Mouse (Mus musculus): Measurements from ENCODE around the gene Hoxd10. TPM values are rescaled to one million over a fixed set of nuclear protein-coding genes. Genes with fewer than 3 reads are reported as not detected.

The Hoxd10 gene
- total RNA-seq, 2 experiments from 2014 or later = 1.5 to 4.5 TPM

- no peak for DNase-seq
Measured at GRCm38 (mm10) chr2:74666411-74666810, 25.3 kb upstream of the Hoxd10 start.

DNA sequence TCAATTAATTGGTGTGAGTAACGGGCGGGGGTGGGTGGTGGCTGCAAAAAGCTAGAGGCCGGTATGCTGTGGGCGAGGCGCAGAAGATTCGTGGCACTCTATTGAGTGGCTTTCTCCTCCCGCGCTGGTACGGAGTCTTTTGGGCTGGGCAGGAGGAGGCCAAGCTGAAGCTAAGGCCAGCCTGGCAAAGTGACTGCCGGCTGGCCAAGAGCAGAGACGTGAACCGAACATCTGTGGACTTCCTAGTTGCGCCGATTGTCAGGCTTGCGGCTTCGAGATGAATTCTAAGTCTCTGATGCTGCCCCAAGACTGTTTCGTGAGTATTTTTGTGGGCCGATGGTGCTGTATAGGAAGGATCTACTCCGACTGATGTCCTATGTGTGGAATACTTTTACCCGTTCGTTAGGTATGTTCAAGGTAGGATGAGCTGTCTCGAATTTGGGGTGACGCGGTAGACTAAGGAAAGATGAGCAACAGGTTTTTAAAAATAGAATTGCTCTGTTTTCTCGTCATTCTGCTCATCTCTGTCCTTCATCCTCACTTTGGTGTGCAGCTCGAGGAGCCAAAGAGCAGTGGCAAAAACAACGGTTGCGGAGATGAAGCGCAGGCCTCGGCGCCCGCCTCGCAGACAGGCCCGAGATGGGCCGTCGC is 24.4 kb upstream of the Hoxd10 start:
- no peak for DNase-seq

DNA sequence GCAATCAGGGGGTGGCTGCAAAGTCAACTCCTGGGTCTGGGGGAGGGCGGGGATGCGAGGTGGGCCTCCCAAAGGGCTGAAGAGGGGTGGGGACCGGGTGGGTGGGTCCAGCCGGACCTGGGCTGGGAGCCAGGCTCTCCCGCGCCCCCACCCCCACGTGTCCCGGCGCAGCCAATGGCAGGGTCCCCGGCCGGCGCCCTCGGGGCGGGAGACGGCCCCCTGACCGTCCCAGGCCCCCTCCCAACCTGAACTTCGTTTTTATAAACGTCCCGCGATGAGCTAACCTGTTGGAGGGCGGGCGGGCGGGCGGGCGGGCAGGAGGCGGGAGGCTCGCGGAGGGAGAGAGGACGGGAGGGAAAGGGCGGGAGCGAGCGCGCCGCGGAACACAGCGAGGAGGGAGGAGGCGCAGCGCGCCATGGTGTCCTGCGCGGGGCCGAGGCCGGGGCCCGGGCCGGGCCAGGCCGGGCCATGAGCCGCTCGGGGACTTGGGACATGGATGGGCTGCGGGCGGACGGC is 23.8 kb upstream of the Hoxd10 start, which contains the start of gene Hoxd13:
TSS of gene Hoxd13 (plus strand) at position 469 of the 516 bp plus-strand sequence.
- no peak for DNase-seq

GRCm38 (mm10) chr2:74668370-74669229 is 23.1 kb upstream of the Hoxd10 start:
- no peak for DNase-seq

- no peak for DNase-seq
Measured at GRCm38 (mm10) chr2:74669230-74669578, 22.5 kb upstream of the Hoxd10 start.

DNA sequence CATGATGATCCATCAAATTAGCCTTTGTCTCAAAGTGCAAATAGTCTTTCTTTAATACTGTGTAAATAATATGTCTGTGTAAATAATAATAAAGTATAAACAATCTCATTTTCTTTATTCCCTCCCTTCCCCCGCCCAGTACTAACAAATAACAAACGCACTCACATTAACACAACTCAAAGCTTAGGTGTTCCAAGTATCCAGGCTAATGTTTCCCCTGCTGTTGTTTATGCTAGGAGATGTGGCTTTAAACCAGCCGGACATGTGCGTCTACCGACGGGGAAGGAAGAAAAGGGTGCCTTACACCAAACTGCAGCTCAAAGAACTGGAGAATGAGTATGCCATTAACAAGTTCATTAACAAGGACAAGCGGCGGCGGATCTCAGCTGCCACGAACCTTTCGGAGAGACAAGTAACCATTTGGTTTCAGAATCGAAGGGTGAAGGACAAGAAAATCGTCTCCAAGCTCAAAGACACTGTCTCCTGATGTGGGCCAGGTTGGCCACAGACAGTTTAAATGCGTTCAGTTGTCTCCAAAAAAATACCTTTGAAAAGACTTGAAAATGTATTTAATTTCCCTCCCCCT is 22.0 kb upstream of the Hoxd10 start:
- no peak for DNase-seq

DNA sequence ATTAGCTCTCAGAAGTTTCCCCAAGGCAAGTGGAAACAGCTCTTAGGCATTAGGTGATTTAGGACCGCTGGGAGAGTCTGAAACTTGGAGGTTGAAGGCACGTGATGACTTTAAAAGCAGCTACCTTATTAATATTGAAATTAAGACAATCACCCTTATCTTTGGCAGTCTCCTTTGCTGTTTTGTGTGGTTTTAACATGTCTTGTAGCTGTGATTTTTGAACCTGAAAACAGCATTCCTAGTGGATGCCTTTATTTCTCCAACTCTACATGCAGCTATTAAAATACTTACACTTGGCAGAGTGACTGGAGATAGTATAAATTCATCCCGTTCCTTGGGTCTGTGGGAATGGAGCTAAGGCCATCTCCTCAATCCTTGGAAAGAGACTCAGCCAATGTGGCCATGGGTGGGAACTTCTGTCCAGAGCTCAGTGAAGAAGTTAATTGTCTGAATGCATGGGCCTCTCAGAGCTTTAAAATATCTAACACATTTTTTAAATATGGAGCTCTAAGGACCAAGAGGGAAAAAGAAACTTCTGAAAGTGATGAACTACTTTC is 21.0 kb upstream of the Hoxd10 start:
- DNase-seq = no peak

DNA sequence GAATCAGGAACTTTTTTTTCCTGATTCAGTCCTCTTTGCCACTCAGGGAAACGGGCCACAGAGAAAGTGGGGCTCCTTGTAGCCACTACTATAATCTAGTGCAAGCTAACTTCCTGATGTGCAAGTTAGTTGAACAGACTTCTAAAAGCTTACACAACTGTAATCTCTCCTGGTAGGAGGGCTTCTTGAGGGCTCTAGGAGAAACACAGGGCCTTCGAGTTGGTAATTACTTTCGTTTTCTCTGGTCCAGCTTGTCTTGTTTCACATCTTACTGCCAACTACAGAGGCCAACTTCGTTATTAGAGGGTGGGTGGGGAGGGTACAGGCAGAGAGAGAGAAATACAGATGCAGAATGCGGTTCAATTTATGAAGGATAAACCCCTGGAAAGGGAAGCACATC is 19.9 kb upstream of the Hoxd10 start:
- DNase-seq = no peak

GRCm38 (mm10) chr2:74672481-74673362 is 19.0 kb upstream of the Hoxd10 start:
- DNase-seq = no peak

GRCm38 (mm10) chr2:74673835-74674425 is 17.8 kb upstream of the Hoxd10 start:
- no peak for DNase-seq

- DNase-seq = no peak
Measured at GRCm38 (mm10) chr2:74674881-74675665, 16.7 kb upstream of the Hoxd10 start, which contains the start of gene Hoxd12. Gene Hoxd12 (plus strand): TSS chr2:74675013.

GRCm38 (mm10) chr2:74675666-74676282 is 15.9 kb upstream of the Hoxd10 start:
- no peak for DNase-seq

DNA sequence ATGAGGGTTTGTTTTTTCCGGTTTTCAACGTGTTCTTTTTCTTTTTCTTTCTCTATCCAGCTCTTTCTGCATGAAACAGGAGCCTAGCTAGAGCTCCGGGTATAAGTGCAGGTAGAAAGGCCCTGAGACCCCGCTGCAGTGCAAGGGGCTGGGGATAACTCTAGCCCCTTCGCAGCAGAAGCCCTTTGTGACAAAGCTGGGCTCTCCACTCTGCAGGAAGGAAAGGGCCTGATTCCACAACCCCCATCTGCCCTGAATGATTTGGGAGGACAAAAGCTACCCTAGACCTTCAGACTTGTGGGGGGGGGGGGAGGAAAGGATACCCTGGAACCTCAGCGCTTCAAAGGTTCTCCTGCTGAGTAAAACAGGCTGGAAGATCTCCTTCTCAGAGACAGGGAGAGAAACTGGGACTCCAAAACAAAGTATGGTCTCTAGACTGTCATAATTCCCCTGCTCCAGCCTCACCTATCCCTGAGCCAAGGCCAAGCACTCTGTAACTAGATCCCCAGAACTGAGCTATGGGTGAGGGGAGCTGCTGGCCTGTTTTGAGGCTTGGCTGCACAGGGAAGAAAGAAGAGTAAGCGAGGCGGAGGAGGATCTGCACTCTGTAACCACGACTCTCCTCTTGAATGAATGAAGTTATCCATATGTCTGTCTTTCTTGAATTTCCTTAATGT is 15.2 kb upstream of the Hoxd10 start:
- DNase-seq = no peak

- DNase-seq = no peak
Measured at GRCm38 (mm10) chr2:74677106-74677505, 14.6 kb upstream of the Hoxd10 start.

- no peak for DNase-seq
Measured at GRCm38 (mm10) chr2:74678891-74679595, 12.7 kb upstream of the Hoxd10 start, which contains the start of gene Hoxd11. Gene Hoxd11 (plus strand): TSS chr2:74679557.

- no peak for DNase-seq
Measured at GRCm38 (mm10) chr2:74679596-74679971, 12.1 kb upstream of the Hoxd10 start.

DNA sequence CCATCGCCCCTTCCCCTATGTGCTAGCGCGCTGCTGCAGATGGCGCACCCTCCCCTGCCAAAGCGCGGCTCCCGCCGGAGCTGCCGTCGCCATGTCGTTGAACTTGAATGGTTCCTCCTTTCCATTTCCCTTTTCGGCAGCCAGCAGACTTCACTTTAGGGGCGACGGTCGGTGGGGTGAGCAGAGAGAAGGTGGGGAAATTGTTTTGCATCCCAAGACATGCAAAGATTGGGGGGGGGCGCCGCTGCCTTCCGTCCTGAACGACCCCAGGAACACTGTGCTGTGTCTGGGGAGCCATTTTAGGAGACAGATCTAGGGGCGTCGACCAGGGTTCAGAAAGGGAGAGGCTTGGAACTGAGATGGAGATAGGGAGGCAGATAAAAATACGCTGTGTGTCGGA is 11.7 kb upstream of the Hoxd10 start:
- DNase-seq = no peak

DNA sequence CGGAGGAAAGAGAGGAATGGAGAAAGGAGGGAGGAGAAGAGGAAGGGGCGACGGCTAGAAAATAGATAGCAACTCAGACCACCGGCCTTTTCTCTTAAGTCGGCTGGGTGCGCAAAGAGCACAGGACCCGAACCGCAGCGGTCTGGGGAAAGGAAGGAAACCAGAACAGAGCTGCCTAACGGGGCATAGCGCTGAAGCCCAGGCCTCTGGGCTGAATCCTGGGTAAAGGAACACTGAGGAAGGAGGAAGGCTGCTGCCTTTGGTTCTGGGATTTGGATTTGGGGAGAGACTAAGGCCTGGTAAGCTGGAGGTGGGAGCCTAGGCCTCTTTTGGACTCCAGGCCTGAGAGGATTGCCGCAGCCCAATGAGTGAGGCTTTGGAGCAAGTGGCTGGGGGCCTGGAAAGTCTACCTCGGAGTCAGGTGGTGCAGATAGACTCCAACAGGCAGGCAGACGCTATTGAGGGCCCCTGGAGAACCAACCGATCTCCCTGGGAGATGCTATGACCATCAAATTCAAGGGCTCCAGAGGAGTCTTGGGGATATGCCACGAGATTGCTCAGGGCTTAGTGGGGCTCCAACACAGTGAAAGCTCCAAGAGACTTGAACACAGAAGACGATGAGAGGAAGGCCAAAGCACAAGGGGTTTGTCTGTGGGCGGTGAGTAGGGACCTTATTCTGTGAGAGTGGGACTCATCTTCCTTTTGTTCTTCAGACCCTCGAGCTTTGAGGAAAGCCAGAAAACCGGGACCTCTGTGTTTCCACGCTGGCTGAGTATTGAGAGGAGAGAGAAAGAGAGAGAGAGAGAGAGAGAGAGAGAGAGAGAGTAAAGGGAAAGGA is 10.9 kb upstream of the Hoxd10 start:
- no peak for DNase-seq

All from gastrocnemius, postnatal 25 days (tissue).